Mouse (Mus musculus) stomach, adult 2 months (tissue): ENCODE data around the gene Lrrn4. TPM values are rescaled to one million over a fixed set of nuclear protein-coding genes. Genes with fewer than 3 reads are reported as not detected.

ENCODE experiments used
- polyA plus RNA-seq: library from polyadenylated mRNA; depleted of rRNA; stranded (reverse); fragments of >200 nt; gene quantifications from 2 replicates; pipeline ENCODE4 v1.2.3, GENCODE M21; 2012; rRNA removed

The Lrrn4 gene
- polyA plus RNA-seq = 0.93 and 1.7 TPM in 2 replicates

DNA sequence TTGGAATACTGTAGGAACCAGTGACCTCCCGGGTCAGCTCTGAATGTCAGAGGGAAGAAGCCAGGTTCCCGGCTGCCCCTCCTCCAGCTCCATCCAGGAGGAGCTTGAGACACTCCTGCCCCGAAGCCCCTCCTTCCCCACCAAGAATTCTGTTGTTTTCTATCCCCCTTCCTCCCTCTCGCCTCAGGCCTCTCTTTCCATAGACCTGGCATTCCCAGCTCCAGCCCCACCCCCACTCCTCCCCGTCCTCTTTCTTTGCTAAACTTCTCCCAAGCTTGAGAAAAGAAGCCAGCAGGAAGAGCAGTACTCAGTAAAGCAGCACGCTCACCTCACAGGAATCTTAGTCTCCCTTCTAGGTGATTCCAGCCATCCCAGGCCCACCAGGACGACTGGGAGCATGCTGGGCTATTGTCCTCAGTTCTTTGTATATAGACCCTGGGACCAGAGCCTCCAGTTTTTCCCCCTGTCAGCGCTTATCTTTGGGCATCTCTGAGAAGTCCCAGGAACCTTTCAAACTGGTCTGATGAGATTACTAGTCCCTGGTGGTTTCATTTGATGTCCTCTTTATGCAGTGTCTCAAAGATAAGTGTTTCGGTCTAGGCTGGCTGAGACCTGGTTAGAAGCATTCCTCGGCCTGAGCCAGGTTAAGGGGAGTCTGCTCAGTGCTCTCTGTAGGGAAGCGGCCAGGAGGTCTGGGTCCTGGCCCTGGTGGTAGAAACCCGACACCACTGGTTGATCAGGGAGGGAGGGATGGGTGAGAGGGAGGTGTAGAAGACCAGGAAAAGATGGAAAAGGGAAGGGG, at the start of gene Lrrn4:
Lrrn4 (minus strand) TSS at position 48 of the 802 bp plus-strand sequence.

DNA sequence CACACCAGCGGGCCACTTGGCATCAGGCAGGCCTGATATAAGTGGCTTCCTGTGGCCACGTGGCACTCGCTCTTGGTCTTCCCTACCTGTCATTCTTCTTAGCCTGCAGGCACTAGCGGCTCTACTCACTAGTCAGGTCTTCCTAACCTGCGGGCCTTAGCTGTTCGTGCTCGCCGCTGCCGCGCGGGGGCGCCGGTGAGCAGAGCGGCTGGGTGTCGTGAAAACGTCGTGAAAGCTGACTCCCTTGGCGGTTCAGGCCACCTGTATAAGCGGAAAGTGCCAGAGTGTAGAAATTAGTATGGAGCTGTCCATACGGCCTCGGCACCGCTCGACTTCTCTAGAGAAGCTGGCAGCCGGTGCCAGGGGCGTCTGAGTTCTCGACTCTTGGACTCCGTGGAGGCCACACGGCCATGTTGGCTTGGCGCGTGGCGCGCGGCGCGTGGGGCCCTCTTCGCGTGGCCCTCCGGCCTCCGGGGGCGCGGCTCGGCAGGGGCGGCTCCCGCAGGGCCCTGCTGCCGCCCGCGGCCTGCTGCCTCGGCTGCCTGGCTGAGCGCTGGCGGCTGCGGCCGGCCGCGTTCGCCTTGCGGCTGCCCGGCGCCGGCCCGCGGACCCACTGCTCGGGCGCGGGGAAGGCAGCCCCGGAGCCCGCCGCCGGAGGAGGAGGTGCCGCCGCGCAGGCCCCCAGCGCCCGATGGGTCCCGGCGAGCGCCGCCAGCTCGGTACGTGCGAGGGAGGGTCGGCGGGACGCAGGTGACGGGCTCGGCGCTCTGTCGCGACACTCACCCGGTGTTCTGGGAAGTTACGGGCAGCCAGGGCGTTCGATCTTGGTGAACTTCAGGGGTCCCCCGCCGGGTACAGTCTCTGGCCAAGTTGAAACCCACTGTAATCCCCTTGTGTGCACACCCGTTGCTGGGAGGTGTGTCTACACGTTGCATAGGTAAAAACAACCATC, 34.0 kb downstream of the Lrrn4 start, which contains the start of gene Crls1:
Crls1 (plus strand) TSS at position 260 of the 952 bp plus-strand sequence.

Other genes starting within 250 kb of the Lrrn4 start
- gene Shld1, start 194.0 kb downstream of the Lrrn4 start, polyA plus RNA-seq = 4.0 and 5.1 TPM in 2 replicates
- 3.8 and 7.4 TPM in 2 replicates for gene Chgb, start 99.6 kb downstream of the Lrrn4 start, polyA plus RNA-seq
- 0.34 and 0.58 TPM in 2 replicates for gene Trmt6, start 64.8 kb downstream of the Lrrn4 start, polyA plus RNA-seq
- gene Mcm8, start 64.8 kb downstream of the Lrrn4 start, polyA plus RNA-seq = 0.31 and 0.54 TPM in 2 replicates
- gene Crls1, start 34.2 kb downstream of the Lrrn4 start, polyA plus RNA-seq = 11.9 and 25.0 TPM in 2 replicates
- 9.8 and 10.3 TPM in 2 replicates for gene Fermt1, start 65.0 kb upstream of the Lrrn4 start, polyA plus RNA-seq